In the genomic region with DNA sequence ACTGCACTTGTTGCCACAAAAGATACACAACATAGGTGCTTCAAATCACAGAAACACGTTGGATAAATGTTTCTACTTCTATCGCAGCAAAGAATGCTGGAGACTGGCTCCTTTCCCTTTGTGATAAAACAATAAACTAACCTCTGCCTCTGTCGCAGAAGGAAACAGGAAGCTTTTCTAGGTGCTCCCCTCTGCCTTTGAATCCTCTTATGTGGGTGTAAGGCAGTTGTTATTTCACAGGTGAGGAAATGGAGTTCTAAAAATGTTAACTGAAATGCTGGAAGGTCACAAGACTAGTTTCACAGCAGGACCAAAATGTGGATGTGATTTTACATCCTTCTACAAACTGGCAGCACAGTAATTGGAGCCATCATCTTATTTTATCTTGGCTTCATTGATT, we compare ENCODE assay signal across 20 mouse cellular contexts. TPM values are rescaled to one million over a fixed set of nuclear protein-coding genes. Genes with fewer than 3 reads are reported as not detected.
A peak's percentile ranks its signal among the peaks of the same experiment; 100 is the strongest.
DNase-seq lines count a peak whose midpoint lies in the region; ATAC-seq and TF ChIP-seq lines count a peak whose summit lies in the region.
"Had no signal": no experiment of that assay in that cellular context is flagged by ENCODE, and none has a peak within 500 bp of the region (broad histone marks: within the 10 kb centered on the region; RNA-seq: fewer than 3 reads in every experiment).

No protein-coding gene starts in this region.

- no peaks in the 10 kb centered on the region for H3K9me3 ChIP-seq in kidney, postnatal 0 days (replicated peaks; ENCODE audit: low read length)
- H3K9me3 ChIP-seq: embryonic facial prominence, embryonic 15.5 days; forebrain, embryonic 10.5 days; heart, embryonic 12.5 days; hindbrain, embryonic 10.5 days had no signal

- H3K27me3 ChIP-seq in kidney, postnatal 0 days (ENCODE audit: insufficient read depth, low read length), result no peaks in the 10 kb centered on the region
- H3K27me3 ChIP-seq: embryonic facial prominence, embryonic 15.5 days; heart, embryonic 12.5 days had no signal

- no peak for ATAC-seq in kidney, postnatal 0 days (replicated peaks; ENCODE audit: low FRiP score, low read depth)
- ATAC-seq in activated CD4-positive, CD25-positive, alpha-beta regulatory T cell, adult 4 months, result peak; percentile 64
- ATAC-seq: forebrain, embryonic 14.5 days had no signal

- no peak overlapping the region for H3K9ac ChIP-seq in kidney, postnatal 0 days (ENCODE audit: low read depth, low read length)
- H3K9ac ChIP-seq: embryonic facial prominence, embryonic 15.5 days; heart, embryonic 12.5 days; hindbrain, embryonic 14.5 days had no signal

- no peaks in the 10 kb centered on the region for H3K4me1 ChIP-seq in kidney, postnatal 0 days (replicated peaks; ENCODE audit: insufficient read depth, low read length)
- H3K4me1 ChIP-seq: embryonic facial prominence, embryonic 15.5 days; forebrain, embryonic 10.5 days; heart, embryonic 12.5 days; hindbrain, embryonic 10.5 days had no signal

- no peaks in the 10 kb centered on the region for H3K36me3 ChIP-seq in kidney, postnatal 0 days (ENCODE audit: insufficient read depth, low read length)
- H3K36me3 ChIP-seq: embryonic facial prominence, embryonic 15.5 days; forebrain, embryonic 10.5 days; heart, embryonic 12.5 days; hindbrain, embryonic 10.5 days had no signal

- peak; percentile 15 for DNase-seq in kidney, postnatal 0 days (ENCODE audit: low spot score)
- DNase-seq in kidney, postnatal 25 days, result no peak
- peak; percentile 45 for DNase-seq in CD4-positive, CD25-positive, alpha-beta regulatory T cell, adult 2 months (ENCODE audit: low read depth, low spot score)
- peak; percentile 45 for DNase-seq in thymus, postnatal 14 days
- DNase-seq in right cerebral cortex, postnatal 14 days, result no peak
- DNase-seq in testis, postnatal 14 days (ENCODE audit: low spot score), result no peak
- DNase-seq: adrenal gland, postnatal 10 days; cerebellum, adult 11 months; cerebellum, adult 8-10 months; cerebellum, postnatal 14 days; embryo, embryonic 11 days; gastrocnemius, postnatal 10 days had no signal

- H3K4me2 ChIP-seq in kidney, postnatal 0 days (ENCODE audit: low read length), result no peak overlapping the region
- H3K4me2 ChIP-seq: embryonic facial prominence, embryonic 15.5 days; heart, embryonic 12.5 days; hindbrain, embryonic 14.5 days had no signal

- H3K27ac ChIP-seq in kidney, postnatal 0 days, result no peak overlapping the region
- H3K27ac ChIP-seq: embryonic facial prominence, embryonic 15.5 days; forebrain, embryonic 10.5 days; hindbrain, embryonic 10.5 days; hindbrain, embryonic 14.5 days had no signal

- WGBS in kidney, postnatal 0 days, result 16% methylated on average over 3 of the region's 3 CpGs

- H3K4me3 ChIP-seq in kidney, postnatal 0 days (replicated peaks; ENCODE audit: low read depth, low read length), result no peak overlapping the region
- H3K4me3 ChIP-seq: embryonic facial prominence, embryonic 15.5 days; erythroblast, embryonic 14.5 days; forebrain, embryonic 10.5 days; heart, embryonic 12.5 days; hindbrain, embryonic 10.5 days had no signal

- no peak for TF ChIP-seq CTCF in kidney, postnatal 0 days (IDR thresholded peaks at IDR 0.05; ENCODE audit: low read depth)

RNA-seq across cellular contexts. Expression of a gene that starts 11.3 kb away (rescaled TPM):
- 6.3 and 7.1 TPM in 2 replicates for polyA plus RNA-seq in kidney, postnatal 0 days (2015; fragmentation: Nextera tagmentation; extraction: Ambion mirVana)
- 10 to 100 TPM; 31.8 to 33.2 TPM for polyA plus RNA-seq in activated CD4-positive, CD25-positive, alpha-beta regulatory T cell, adult 4 months (2017; shearing (Covaris generic))

Comparison
In these comparisons a context has a peak if more than half of its experiments do, and no peak if none do; other contexts are left out.
1. DNase-seq: peak in kidney, postnatal 0 days (single experiment), CD4-positive, CD25-positive, alpha-beta regulatory T cell, adult 2 months (single experiment) and thymus, postnatal 14 days (single experiment); none in kidney, postnatal 25 days (0 of 2), right cerebral cortex, postnatal 14 days (single experiment) and testis, postnatal 14 days (single experiment).